Mouse (Mus musculus) intestine, embryonic 14.5 days (tissue): Measurements from ENCODE around the gene Zfyve26. TPM values are rescaled to one million over a fixed set of nuclear protein-coding genes. Genes with fewer than 3 reads are reported as not detected.

Experiments
- ATAC-seq: fragments of 200-750 bp; cut with Nextera tagmentation; replicated peaks from 2 replicates; pipeline ENCODE4 v1.8.0; 2017; ENCODE audit warnings: low read depth, moderate number of reproducible peaks, moderate TSS enrichment, moderate library complexity; ENCODE audit not compliant: low FRiP score, low TSS enrichment
- DNase-seq: peaks from one replicate; pipeline ENCODE4 v3.0.0-alpha.2; 2018; ENCODE audit warnings: low spot score
- H3K27ac ChIP-seq: fragments of 300-500 bp; sonication (generic); 2 replicates; pipeline ENCODE4 v1.5.1; 2014; ENCODE audit warnings: low read depth, mild to moderate bottlenecking, control low read depth
- H3K27me3 ChIP-seq: fragments of 300-500 bp; sonication (generic); replicated peaks from 2 replicates; pipeline ENCODE4 v1.6.1; 2014; ENCODE audit warnings: low read length, control low read depth; ENCODE audit not compliant: control insufficient read depth, insufficient read depth
- H3K36me3 ChIP-seq: fragments of 300-500 bp; sonication (generic); 2 replicates; pipeline ENCODE4 v1.6.1; 2014; ENCODE audit warnings: low read length, control low read depth; ENCODE audit not compliant: control insufficient read depth, insufficient read depth
- H3K4me1 ChIP-seq: fragments of 300-500 bp; sonication (generic); replicated peaks from 2 replicates; pipeline ENCODE4 v1.6.1; 2014; ENCODE audit warnings: low read length, control low read depth, mixed read lengths; ENCODE audit not compliant: control insufficient read depth, insufficient read depth
- H3K4me2 ChIP-seq: fragments of 300-500 bp; sonication (generic); 2 replicates; pipeline ENCODE4 v1.6.1; 2014; ENCODE audit warnings: low read length
- H3K4me3 ChIP-seq: fragments of 300-500 bp; sonication (generic); 2 replicates; pipeline ENCODE4 v1.5.1; 2014; ENCODE audit warnings: low read depth, low read length, control low read depth, mixed read lengths
- H3K9ac ChIP-seq: fragments of 300-500 bp; sonication (generic); 2 replicates; pipeline ENCODE4 v1.6.1; 2014; ENCODE audit warnings: mild to moderate bottlenecking, low read length
- H3K9me3 ChIP-seq: fragments of 300-500 bp; sonication (generic); 2 replicates; pipeline ENCODE4 v1.6.1; 2016; ENCODE audit warnings: low read length, control low read depth; ENCODE audit not compliant: control insufficient read depth
- WGBS: fragments of 180-500 bp; shearing (Covaris S2); extraction: QIAGEN DNeasy Blood & Tissue Kit; methylation state at CpG from one replicate; pipeline ENCODE4 v1.1.7; 2014; 5-methylcytosine and 5-hydroxymethylcytosine counted together
- polyA plus RNA-seq: library from polyadenylated mRNA; unstranded; fragments of >200 nt; fragmentation: Nextera tagmentation; extraction: Ambion mirVana; gene quantifications from 2 replicates; pipeline ENCODE4 v1.2.1, GENCODE M21; 2014

Zfyve26 gene
- polyA plus RNA-seq, 1 experiment from 2014 or later, result 12.5 TPM

DNA sequence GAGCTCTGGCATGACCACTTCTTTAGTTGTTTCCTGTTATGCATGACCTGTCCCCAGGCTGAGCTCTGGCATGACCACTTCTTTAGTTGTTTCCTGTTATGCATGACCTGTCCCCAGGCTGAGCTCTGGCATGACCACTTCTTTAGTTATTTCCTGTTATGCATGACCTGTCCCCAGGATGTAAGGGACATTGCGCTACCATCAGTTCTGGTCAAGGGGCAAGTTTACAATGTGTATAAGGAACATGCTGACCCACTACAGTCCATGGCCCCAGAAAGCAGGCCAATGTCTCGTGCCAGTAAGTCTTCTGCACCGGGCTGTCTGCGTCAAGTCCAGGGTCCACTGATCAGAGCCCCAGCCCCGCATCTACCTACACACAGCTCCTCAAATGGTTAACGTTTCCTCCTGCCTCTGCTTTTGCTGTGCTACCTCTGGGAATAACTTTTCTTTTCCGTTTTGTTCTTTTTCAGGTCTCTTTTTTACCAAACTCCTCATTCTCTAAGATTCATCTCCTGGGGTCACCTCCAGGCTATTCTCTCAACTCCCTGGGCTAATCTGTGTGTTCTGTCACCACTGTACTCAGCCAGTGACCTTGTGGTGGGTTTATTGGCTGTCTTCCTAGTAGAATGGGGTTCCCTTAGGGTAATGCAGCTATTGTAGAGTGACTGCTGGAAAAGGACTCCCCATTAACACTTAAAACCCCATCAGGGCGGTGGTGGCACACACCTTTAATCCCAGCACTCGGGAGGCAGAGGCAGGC is 42.6 kb downstream of the Zfyve26 start:
- Histone ChIP-seq H3K9ac (no peak overlapping the region), H3K36me3 (peaks cover 84% of the 10 kb centered on the region), H3K4me1 (no peaks in the 10 kb centered on the region), H3K4me3 (no peak overlapping the region), H3K27ac (no peak overlapping the region), H3K4me2 (no peak overlapping the region), H3K9me3 (no peaks in the 10 kb centered on the region), H3K27me3 (no peaks in the 10 kb centered on the region)
- DNase-seq (no peak), ATAC-seq (no peak)
- 91% methylated on average over 9 of the region's 9 CpGs for WGBS

DNA sequence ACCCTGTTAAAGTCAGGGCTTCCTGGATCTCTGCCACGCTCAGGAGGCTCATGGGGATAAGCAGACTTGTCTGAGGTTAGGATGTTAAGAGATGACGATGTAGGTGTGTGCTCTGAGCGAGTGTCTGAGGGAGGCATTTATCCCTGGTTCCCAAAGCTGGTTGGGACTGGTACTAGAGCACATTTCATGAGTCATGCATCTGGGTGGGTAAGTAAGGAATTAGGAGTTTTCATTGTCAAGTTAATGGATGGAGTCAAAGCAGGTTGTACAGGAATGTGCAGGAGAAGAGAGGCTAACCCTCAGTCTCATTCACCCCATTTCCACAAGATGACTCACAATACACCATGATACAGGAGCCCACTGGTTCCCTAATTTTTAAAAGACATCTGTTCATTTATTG is 48.0 kb downstream of the Zfyve26 start:
- ATAC-seq (no peak), DNase-seq (no peak)
- no peak overlapping the region for H3K4me2 ChIP-seq
- no peak overlapping the region for H3K27ac ChIP-seq
- no peaks in the 10 kb centered on the region for H3K27me3 ChIP-seq
- H3K4me3 ChIP-seq, result no peak overlapping the region
- no peaks in the 10 kb centered on the region for H3K4me1 ChIP-seq
- peaks cover 86% of the 10 kb centered on the region for H3K36me3 ChIP-seq
- no peak overlapping the region for H3K9ac ChIP-seq
- no peaks in the 10 kb centered on the region for H3K9me3 ChIP-seq
- WGBS, result 92% methylated on average over 3 of the region's 3 CpGs

DNA sequence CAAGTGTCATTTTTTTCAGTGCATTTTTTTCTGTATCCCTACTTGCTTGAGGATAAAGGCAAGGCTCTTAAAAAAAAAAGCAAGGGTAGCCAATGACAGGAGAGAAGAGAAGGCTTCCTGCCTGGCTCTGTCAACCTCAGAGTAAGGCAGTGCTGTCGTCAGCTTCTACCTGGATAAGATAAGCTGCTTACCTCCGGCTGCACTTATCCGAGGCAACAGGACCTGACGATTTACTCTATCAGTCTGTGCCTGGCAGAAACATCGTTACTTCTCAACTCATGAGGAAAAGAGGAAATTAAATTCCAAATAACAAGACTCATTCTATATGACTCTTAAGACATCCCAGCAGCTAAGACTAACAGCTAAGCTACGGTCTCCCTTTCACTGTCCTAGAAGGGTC is 53.2 kb downstream of the Zfyve26 start:
- no peak overlapping the region for H3K9ac ChIP-seq
- H3K9me3 ChIP-seq, result no peaks in the 10 kb centered on the region
- peaks cover 89% of the 10 kb centered on the region for H3K36me3 ChIP-seq
- H3K27ac ChIP-seq, result no peak overlapping the region
- no peaks in the 10 kb centered on the region for H3K4me1 ChIP-seq
- H3K4me3 ChIP-seq, result no peak overlapping the region
- no peak for ATAC-seq
- H3K27me3 ChIP-seq, result no peaks in the 10 kb centered on the region
- H3K4me2 ChIP-seq, result no peak overlapping the region
- 80% methylated on average over 6 of the region's 6 CpGs for WGBS
- no peak for DNase-seq

DNA sequence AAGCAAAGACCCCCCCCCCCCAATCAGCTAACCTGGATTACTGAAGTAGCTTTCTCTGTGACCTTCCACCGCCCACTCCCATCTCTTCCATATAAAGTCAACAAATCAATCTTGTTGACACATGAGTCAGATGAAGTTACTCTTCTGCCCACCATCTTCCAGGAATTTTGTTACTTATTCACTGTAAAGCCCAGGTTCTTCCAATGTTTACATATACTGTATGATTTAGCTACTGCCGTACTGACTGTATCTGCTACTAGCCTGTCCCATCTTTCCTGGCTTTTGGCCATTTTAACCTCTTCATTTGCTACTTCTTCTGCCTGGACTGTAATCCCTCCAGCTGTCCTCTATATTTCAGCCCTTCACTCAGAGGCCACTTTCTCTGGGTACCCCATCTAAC is 54.1 kb downstream of the Zfyve26 start:
- ATAC-seq, result no peak
- Histone ChIP-seq H3K9me3 (no peaks in the 10 kb centered on the region), H3K36me3 (peaks cover 89% of the 10 kb centered on the region), H3K4me2 (no peak overlapping the region), H3K27ac (no peak overlapping the region), H3K27me3 (no peaks in the 10 kb centered on the region), H3K4me1 (no peaks in the 10 kb centered on the region), H3K4me3 (no peak overlapping the region), H3K9ac (no peak overlapping the region)
- DNase-seq, result no peak
- WGBS, result 62% methylated on average over 2 of the region's 2 CpGs

DNA sequence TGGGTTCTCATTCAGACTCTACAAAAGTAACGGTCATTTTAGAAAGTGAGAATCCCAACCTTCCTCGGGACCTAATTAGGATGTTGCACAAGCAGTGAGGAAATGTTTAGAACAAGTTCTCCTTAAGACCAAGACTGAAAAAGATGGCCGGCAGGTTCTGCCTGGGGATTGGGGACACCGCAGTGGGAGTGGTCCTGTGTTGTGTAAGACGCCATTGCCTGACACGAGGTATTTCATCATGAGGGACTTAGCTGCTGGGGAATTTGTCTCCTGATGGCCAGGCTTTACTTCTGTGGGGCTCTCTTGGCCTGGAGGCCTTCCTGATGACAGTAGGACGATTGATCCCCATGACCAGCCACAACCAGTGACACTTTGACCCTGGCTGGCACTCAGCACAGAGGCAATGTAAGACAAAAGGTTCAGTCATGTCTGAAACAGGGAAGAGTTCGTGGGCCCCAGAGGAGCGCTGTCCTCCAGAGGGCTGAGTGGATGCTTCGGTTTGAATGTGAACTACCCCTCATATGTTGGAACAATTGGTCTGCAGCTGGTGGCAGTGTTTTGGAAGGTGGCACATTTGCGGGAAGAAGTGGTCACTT is 60.5 kb downstream of the Zfyve26 start:
- Histone ChIP-seq H3K9ac (no peak overlapping the region), H3K27me3 (no peaks in the 10 kb centered on the region), H3K27ac (no peak overlapping the region), H3K4me3 (no peak overlapping the region), H3K9me3 (no peaks in the 10 kb centered on the region), H3K4me1 (no peaks in the 10 kb centered on the region), H3K4me2 (no peak overlapping the region), H3K36me3 (peaks cover 63% of the 10 kb centered on the region)
- ATAC-seq, result no peak
- 81% methylated on average over 11 of the region's 11 CpGs for WGBS
- DNase-seq, result no peak

DNA sequence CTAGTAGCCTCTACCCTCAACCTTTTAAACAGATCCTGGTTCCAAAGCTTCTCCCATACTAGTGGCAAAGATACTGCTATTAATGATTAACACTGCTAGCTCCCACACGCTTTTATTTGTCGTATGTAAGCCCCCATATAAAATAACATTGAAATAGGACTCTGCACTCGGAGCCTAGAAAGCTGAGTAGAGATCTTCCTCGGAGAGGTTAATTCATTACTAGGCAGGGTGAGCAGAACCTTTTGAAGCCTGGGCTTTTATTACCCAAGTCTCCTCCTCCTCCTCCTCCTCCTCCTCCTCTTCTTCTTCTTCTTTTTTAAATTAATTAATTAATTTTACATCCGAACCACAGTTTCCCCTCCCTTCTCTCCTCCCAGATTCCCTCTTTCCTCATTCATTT is 78.6 kb downstream of the Zfyve26 start:
- Histone ChIP-seq H3K9ac (no peak overlapping the region), H3K9me3 (no peaks in the 10 kb centered on the region), H3K4me2 (no peak overlapping the region), H3K27ac (no peak overlapping the region), H3K4me1 (no peaks in the 10 kb centered on the region), H3K36me3 (no peaks in the 10 kb centered on the region), H3K27me3 (no peaks in the 10 kb centered on the region), H3K4me3 (no peak overlapping the region)
- ATAC-seq (no peak; the same call in 1 of the 2 replicates), DNase-seq (no peak)
- 37% methylated on average over 5 of the region's 5 CpGs for WGBS

DNA sequence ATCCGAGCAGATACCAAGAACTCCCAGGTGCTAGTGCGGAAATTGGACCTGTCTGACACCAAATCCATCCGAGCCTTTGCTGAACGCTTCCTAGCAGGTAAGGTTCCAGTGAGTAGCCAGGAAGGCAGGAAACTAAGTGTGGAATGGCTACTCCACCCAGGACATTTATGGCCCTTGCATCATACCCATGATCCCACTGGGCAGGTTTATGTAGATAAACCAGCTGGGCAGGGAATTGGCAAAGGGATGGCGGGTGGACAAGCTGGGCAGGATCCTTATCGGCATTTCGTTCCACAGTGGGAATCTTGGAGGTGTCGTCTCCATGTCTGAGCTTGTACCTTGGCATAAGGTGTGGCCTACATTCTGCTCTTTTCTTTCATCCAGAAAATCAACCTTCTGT is 84.7 kb downstream of the Zfyve26 start:
- no peaks in the 10 kb centered on the region for H3K36me3 ChIP-seq
- 81% methylated on average over 8 of the region's 8 CpGs for whole genome bisulfite sequencing
- ATAC-seq (no peak), DNase-seq (no peak)
- H3K9me3 ChIP-seq, result no peaks in the 10 kb centered on the region
- H3K4me1 ChIP-seq, result 0 out of 2 replicates have a peak, but pooled peaks cover 5% of the 10 kb centered on the region
- H3K4me3 ChIP-seq, result no peak overlapping the region
- no peak overlapping the region for H3K4me2 ChIP-seq
- H3K27me3 ChIP-seq, result no peaks in the 10 kb centered on the region
- H3K27ac ChIP-seq, result no peak overlapping the region
- no peak overlapping the region for H3K9ac ChIP-seq

DNA sequence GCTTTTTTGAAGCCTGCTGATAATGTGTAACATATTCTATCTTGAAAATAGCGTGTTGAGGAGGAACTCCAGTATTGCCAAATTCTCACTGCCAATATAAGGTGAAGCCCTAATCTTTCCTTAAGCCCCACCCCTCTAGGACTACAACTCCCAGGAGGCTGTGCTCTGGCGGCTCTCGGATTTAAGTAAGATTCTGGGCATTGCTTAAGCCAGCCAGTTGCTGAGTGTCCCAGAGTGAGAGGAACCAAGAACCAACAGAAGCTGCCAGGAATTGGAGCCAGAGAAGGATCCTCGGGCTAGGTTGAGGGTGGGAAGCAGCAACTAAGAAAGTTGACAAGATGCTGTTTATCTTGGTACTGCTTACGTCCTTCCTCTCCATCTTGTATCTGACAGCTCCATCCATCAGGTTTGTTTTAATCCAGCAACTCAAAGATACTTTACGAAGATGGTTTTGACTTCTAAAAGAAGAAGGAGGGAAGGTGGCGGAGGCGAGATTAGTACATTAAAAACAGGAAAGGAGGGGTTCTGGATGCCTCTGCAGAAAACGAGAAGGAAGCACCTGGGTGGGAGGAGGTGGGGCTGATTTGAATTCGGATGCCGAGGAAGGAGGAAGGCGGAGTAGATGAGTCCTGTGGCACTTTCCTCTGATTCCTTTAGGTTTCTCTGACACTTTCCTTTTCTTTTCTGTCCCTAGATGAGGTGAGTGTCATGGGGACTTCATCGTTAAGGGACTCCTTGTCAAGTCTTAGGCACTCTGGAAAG is 87.2 kb downstream of the Zfyve26 start, which contains the start of gene Rdh12:
TSS of gene Rdh12 (plus strand) at position 212 of the 762 bp plus-strand sequence.
- Histone ChIP-seq H3K9ac (no peak within 1 kb of the TSS), H3K4me1 (0 out of 2 replicates have a peak, but pooled peaks cover 5% of the 10 kb centered on the region), H3K27ac (no peak within 1 kb of the TSS), H3K9me3 (no peaks in the 10 kb centered on the region), H3K4me2 (peak within 1 kb of the TSS; percentile 61), H3K36me3 (no peaks in the 10 kb centered on the region), H3K27me3 (no peaks in the 10 kb centered on the region), H3K4me3 (peak within 1 kb of the TSS; percentile 36)
- WGBS, result 6% methylated on average over 13 of the region's 13 CpGs
- no peak for DNase-seq
- ATAC-seq, result no peak
